Mouse (Mus musculus): ENCODE results near the gene Cuedc2.

Cuedc2 gene

DNA sequence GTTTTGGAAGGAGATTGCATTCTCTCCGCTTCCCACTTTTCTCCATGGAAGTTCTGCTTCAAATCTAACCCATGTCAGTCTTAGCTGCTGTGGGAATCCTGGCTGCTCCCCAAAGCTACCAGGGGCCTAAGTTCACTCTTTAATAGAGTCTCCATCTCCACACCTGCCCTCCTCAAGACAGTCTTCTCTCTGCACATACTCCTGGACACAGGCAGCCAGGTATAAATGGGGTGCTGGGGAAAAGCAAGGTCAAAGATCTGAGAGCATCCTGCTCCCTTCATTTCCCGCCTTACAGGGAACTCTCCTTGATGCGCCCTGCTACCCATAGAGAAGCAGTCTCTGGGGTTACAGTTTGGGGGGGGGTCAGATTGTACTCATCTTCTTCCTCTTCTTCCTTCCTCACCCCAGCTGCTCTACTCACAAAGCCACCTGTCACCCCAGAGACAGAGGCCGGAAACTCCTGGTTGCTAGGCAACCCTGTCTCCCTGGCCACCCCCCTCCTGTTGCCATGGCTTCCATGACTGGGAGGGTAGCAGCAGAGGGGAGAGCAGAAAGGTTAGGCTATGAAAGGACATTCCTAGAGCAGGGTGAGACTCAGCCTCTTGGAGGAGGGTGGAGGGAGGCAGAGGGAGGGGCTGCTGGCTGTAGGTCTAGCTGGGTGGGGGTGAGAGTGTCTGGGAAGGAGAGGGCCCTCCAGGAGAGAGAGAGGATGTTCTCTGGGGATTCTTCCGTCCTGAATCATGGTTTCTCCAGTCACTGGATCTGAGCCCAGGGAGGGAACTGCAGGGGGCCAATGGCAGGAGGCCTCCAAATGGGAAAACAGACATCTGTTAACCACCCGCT is 17.2 kb downstream of the Cuedc2 start:
- no peak for DNase-seq (ENCODE audit: low read depth, low spot score)

DNA sequence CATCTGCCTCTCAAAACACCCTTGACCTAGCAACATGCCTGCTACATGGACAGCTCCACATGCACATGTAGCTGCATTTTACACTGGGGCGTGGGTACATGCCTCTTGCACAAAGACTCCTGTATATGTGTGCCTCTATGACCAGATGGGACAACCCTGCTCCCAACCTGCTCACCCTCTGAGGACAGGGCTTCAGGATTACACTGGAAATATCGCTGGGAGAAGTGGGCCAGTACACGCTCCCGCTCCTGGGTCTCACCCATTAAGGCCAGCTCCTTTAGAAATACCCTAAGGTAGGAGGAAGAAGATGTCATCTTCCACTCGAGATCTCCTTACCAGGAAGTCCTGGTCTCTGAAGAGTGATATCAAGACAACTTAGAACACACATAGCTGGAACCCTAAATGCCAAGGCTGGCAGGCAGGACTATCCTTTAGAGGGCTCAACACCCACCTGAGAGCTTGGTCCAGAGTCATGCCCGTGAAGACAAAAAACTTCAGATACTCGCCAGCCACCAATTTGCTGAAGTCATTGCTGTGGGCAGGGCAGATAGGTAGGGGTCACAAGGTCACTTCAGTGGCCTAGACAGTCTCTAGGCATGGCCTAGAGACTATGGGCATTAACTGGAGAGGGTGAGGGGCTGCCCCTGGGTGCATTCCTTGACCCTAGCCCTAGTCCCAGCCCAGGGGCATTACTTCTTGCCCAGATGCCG is 18.3 kb downstream of the Cuedc2 start:
- DNase-seq (ENCODE audit: low read depth, low spot score) = no peak

DNA sequence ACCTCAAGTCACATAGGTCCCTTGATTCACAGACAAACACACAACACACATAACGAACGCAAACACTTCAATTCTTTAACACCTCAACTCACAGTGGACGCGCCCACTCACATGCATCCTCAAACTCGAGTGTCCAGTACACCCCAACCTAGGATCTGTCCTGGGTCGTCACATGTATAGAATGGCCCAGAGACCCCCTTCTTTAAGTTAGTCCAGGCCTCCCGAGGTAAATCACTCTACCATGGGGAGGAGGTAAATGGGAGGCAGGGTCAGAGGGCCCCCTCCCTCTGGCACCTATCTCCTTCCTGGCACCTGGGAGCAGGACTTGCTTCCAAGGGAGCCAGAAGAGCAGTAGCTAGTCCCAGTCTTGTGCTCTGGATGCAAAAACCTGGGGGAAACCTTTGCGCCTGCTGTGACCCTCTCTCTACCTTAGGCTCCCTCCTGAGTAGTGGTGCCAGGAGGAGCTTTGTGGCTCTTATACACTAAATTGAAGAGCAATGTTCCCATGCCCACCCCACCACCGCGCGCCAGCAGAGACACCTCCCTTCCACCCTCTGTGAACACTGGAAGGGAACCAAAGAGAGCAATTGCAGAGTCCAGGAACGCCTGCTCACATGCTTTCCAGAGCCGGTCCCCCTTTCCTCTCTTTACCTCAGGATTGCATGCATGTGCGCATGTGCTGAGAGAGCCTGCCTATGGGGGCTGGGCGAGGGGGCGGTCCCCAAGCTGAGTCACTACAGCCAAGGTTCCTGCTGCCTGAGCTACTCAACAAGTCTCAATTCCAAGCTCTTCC is 19.7 kb downstream of the Cuedc2 start:
- no peak for DNase-seq (ENCODE audit: low read depth, low spot score)

DNA sequence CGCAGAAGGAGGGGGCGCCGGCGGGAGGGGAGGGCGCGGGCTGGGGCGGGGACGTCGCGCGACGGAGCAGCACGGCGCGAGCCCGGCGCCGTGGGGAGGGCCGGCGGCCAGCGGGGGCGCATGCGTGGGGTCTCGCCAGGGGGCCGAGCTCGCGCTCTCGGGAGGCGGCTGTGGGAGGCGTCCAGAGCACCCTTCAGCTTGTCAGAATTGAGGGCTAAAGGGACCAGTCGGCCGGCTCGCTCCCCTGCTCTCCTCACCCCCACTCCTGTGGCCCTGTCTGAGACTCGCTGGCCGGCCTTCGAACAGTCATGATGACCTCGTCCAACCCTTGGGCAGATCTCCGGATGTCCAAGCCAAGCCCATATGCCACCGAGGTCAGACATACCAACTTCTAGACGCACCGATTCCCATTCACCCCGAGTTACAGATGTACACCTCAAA is 20.5 kb downstream of the Cuedc2 start:
- DNase-seq (ENCODE audit: low read depth, low spot score) = no peak

DNA sequence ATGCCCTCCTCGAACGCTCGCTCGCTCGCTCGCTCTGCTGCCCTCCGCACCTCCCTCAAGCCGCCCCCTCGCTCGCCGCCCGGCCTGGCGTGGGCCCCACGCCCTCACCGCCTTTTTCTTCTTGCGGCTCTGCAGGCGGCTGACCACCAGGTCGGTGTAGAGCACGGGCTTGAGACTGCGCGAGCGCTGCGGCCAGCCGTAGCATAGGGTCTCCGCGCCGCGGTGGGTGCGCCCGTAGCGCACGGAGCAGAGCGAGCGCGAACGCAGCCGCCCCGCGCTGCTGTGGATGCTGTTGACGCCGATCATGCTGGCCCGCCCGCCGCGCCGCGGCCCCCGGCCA is 21.0 kb downstream of the Cuedc2 start:
- DNase-seq (ENCODE audit: low read depth, low spot score) = no peak

DNA sequence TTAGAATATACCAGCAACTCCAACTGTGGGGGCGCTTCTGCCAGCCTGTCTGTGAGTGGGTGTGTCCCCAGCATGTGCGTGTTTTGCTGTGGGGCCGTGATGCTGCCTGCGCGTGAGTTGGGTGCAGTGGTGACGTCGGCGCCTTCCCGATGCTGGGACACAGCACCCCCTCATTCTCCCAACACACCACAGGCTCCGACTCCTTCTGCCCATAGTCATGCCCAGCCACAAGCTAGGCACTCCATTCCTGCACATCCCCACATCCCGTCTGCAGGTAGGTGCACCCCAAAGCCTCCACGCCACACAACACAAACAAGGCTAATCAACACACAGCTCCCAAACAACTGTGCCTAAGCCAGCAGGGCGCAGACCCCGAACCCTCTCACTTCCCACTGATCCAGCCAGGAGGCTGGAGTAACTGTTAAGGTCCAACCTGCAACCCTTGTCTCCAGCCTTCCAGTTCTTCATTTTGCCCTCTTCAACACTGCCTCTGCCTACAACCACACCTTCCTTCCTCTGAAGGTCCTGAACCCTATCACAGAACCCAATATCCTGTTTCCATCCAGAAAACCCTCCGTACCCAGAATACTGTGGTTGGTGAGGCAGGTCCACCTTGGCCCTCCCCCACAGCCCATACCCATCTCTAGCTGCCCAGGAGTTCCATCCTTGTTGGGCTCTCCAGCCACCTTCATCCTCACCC is 21.5 kb downstream of the Cuedc2 start:
- DNase-seq (ENCODE audit: low read depth, low spot score) = no peak

DNA sequence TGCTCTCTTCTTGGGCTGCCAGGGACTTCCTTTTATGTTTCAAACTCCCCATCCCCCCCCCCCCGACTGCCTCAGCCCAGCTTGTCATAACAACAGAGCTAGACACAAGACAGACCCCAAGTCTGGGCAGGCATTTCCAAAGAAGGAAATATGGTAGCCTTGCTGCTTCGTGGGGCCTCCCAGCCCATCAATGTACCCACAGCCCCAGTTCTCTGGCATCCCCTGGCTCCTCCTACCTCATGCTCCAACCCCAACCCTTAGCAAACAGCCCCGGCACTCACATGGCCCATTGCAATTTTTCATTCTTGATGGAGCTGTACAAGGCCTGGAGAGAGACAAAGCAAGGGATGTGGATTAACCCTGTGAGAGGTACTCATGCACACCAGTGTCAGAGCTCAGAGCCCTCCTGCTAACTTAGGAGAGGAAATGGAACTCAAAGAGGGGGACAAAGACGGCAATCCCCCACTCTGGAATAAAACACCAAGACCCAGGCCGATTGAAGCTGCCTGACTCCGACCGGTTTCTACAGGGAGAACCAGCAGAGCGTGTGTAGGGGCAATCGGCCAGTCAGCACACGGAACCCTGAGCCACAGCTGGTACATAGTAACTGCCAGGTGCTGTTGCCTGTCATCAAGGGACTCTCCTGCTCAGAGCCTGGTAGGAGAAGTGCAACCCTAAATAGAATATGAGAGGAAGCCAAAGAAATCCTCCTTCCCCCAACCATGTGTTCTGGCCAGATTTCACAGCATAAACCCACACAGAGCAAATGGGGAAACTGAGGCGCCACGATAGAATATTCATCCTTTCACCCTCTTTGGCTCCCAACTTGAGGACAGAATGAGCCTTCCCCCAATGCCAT is 22.5 kb downstream of the Cuedc2 start:
- no peak for DNase-seq (ENCODE audit: low read depth, low spot score)

DNA sequence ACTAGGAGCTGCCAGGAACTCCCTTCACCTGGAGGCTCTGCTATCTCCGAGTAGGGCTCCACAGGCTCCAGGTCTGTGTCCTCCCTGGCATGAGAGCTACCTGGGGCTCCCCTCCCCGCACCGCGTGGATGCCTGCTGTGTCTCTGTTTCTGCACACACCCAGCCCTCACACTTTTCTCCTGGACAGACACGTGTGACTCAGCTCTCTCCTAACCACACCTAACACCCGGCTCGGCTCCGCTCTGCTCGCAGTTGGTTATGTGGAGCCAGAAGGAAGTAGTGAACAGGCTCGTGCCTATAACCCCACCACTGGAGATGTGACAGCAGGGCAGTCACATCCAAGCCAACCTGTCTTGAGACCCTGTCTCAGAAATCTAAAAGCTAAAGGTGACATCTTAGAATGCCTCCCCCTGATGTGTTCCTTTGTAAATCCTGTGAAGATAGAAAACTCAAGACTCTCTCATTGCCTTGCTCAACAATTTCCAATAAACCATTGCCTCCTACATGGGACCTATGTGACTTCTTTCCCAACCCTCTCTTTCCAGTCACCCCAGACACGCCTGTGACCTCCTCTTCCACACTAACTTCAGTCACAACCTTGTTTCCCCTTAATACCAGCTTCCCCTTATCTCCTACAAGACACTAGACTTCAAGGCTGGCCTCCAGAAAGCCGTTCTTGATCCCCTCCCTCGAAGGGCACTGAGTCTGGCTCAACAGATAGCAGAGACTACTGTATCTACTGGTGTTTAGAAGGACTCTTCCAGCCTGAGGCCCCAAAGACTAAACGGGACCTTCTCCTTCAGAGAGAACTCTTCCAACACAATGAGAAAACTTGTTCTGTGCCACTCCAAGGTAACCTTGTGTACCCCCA is 23.4 kb downstream of the Cuedc2 start:
- DNase-seq (ENCODE audit: low read depth, low spot score) = peak; percentile 71

DNA sequence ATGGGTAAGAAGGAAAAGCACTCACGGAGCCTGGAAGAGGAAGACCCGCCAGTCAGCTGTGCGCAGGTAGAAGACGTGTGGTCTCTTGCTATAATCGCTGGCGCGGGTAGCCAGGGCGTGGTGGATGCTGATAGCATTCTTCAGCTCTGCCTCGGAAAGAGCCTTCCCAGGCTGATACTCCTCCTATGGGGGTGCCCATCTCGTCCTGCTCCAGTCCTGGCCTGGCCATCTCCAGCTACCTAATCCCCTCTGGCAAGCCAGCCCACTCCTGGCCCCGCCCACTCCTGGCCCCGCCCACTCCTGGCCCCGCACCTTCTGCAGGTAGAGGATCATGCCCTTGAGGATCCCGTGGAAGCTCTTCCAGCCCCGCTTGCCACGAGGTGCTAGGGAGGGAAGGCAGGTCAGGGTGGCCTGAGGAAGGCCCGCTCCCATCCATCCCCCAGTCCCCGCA is 24.3 kb downstream of the Cuedc2 start:
- peak; percentile 53 for DNase-seq (ENCODE audit: low read depth, low spot score)

DNA sequence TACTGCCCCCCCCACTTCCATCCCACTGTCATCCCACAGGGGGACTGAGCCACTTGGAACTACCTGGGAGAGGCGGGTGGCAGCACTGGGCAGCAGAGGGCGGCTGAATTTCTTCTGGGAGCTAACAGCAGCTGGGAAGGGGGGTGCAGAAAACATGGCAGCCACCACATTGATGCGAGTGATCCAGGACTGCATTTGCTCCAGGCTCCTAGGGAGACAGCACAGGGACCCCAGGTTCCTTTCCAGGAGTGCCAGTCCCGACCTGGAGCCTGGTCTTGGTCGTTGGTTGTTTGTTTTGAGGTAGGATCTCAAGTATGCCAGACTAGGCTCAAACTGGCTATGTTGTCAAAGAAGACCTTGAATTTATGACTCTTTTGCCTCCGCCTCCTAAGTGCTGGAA is 24.9 kb downstream of the Cuedc2 start:
- DNase-seq (ENCODE audit: low read depth, low spot score) = no peak

DNA sequence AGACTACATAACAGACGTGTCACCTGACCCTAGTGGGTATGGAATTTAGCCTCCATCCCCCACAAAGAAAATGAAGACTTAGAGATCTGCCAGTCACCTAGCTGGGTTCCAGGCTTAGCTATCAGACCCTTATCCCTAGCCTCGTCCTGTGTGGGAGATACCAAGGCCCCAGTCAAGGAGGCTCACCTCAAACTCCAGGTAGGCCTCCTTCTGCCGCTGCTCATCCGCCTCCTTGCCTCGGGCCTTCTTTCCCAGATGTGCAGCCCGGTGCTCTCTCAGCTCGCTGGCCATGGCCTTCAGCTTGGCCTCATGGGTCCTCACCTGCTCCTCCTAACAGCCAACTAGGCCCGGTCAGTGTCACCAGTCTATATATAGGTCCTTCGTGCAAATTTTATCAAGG is 25.4 kb downstream of the Cuedc2 start:
- no peak for DNase-seq (ENCODE audit: low read depth, low spot score)

DNA sequence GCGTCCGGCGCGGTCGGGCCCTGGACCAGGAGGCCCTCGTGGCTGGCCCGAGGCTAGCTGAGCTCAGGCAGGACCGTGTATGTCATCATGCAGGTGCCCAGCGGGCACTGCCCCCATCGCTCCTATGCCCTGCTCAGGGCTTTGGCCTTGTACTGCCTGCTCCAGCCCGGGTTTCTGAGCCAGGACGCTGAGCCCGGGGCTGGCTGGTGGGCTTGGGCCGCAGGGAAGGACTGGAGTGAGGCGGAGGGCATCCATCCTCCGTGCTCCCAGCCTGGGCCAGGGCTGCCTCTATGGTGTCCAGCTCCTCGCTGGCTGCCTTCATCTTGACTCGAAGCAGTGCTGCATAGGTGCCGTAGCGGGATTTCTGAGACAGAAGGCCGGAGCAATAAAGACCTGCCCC is 25.9 kb downstream of the Cuedc2 start:
- no peak for DNase-seq (ENCODE audit: low read depth, low spot score)

DNA sequence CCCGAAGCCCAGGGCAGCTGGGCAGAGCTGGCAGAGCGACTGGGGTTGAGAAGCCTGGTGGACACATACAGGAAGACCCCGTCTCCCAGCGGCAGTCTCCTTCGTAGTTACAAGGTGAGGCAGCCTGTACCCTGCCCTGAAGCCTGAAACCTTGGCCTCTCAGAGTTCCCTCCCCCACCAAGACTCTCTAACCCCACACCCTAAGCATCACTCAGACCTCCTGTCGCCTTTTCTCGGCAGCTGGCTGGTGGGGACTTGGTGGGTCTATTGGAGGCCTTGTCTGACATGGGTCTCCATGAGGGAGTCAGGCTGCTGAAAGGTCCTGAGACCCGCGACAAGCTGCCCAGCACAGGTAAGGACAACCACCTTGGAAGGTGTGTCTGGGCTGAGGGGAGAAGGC is 27.2 kb downstream of the Cuedc2 start:
- DNase-seq (ENCODE audit: low read depth, low spot score) = no peak

DNA sequence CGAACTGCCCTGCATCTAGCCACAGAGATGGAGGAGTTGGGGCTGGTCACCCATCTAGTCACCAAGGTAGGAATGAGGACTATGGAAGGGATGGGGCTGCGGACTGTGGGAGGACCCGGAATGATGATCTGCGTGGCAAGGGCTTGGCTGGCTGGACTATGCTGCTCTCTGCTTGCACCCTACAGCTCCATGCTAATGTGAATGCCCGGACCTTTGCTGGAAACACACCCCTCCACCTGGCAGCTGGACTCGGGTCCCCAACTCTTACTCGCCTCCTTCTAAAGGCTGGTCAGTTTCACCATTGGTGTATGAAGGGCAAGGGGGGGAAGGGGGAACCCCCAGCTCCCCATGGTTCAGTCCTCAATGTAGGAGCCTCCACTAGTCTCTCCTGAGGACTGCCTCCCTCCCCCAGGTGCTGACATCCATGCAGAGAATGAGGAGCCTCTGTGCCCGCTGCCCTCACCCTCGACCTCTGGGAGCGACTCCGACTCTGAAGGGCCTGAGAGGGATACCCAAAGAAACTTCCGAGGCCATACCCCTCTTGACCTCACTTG is 28.1 kb downstream of the Cuedc2 start:
- DNase-seq (ENCODE audit: low read depth, low spot score) = no peak

DNA sequence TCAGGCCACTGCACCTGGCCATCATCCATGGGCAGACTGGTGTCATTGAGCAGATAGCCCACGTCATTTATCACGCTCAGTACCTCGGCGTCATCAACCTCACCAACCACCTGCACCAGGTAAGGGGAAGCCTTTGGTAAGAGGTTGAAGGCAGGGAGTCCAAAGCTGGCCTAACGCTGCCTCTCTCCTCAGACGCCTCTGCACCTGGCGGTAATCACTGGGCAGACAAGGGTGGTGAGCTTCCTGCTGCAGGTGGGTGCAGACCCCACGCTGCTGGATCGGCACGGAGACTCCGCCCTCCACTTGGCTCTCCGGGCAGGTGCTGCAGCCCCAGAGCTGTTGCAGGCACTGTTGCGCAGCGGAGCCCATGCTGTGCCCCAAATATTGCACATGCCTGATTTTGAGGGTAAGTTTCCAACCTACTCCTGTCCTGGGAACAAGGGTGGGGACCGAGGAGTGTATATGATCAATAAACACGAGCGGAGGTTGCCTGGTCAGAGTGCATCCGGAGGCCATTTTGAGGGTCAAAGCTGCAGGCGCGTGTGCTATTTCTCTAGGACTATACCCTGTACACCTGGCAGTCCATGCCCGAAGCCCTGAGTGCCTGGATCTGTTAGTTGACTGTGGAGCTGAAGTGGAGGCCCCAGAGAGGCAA is 28.7 kb downstream of the Cuedc2 start:
- no peak for DNase-seq (ENCODE audit: low read depth, low spot score)

DNA sequence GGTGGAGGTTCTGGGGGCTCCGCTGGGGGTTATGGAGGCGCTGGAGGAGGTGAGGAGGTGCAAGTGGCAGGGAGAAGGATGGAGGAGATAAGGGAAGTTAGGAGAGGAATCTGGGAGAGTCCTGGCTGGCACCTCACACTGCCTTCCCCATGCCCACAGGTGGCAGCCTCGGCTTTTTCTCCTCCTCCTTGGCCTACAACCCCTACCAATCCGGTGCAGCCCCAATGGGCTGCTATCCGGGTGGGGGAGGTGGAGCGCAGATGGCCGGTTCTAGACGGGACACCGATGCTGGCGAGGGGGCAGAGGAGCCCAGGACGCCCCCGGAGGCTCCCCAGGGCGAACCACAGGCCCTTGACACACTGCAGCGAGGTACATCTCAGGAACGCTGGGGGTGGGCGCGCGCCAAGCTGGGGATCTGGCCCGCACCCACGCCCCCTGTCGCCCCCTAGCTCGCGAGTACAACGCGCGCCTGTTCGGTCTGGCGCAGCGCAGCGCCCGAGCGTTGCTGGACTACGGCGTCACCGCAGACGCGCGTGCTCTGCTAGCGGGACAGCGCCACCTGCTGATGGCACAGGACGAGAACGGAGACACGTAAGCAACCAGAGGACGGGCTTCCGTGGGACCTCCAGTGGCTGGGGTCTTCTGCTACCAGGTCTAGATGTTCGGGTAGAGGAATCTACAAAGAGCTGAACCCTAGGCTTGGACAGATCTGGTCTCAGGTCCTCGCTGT is 29.6 kb downstream of the Cuedc2 start:
- DNase-seq (ENCODE audit: low read depth, low spot score) = peak; percentile 65

DNA sequence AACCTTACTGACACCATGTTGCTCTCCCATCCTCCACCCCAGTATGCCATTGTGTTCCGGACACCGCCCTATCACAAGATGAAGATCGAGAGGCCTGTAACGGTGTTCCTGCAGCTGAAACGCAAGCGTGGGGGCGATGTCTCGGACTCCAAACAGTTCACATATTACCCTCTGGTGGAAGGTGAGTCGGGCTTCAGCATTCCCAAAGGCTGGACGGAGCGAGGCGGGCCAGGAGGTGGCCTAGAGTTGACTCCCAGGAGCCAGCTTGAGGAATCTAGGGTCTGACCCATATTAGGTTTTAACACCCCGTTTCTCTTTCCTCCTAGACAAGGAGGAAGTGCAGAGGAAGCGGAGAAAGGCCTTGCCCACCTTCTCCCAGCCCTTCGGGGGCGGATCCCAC is 30.2 kb downstream of the Cuedc2 start:
- DNase-seq (ENCODE audit: low read depth, low spot score) = no peak

DNA sequence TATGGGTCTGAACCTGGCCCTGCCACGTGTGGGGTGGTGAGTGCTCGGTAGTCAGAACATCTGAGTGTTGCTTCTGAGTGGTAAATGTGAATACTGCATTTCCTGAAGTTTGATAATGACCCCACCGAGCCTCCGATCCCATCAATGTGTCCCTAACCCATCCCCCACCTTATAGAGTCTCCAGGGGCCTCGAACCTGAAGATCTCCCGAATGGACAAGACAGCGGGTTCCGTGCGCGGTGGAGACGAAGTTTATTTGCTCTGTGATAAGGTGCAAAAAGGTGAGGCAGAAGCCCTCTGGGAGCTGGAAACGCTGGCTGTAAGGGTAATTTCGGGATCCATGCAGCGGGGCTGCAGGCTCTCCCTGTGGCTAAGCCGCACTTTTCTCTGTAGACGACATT is 30.7 kb downstream of the Cuedc2 start:
- DNase-seq (ENCODE audit: low read depth, low spot score) = no peak
